Mouse (Mus musculus) liver, postnatal 0 days (tissue): ENCODE results near the gene Thsd4.

Source experiments
- CTCF ChIP-seq: sonication (generic); IDR thresholded peaks from 2 replicates; pipeline ENCODE4 v1.5.1; 2016; ENCODE audit warnings: antibody characterized with exemption, low read depth
- EP300 ChIP-seq: IDR thresholded peaks from 2 replicates; pipeline ENCODE4 v1.6.1; 2016; ENCODE audit warnings: antibody characterized with exemption, low read depth, mild to moderate bottlenecking

DNA sequence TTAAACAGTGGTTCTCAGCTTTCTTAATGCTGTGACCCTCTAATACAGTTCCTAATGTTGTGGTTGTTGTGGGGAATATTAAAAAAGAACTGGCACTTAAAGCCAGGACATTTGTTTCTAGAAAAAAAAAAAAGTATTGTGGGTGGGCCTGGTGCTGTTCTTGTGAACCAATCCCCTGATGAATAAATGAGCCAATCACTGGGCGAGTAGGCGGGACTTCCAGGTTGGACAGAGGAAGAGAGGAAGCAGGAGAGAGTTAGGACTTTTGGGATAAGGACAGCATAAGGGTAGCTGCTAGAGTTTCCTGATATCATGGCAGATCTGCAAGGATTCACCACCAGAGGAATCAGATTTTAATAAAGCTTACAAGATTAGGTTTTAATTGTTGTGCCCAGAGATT lies 249.9 kb downstream of the Thsd4 start:
- TF ChIP-seq EP300 (no peak), CTCF (no peak)
